Mouse (Mus musculus) cerebellum, adult 11-12 months (tissue): ENCODE results near the gene Ubac2.

Source experiments
- DNase-seq: peaks from one replicate; pipeline ENCODE4 v3.0.0; 2022

The Ubac2 gene

DNA sequence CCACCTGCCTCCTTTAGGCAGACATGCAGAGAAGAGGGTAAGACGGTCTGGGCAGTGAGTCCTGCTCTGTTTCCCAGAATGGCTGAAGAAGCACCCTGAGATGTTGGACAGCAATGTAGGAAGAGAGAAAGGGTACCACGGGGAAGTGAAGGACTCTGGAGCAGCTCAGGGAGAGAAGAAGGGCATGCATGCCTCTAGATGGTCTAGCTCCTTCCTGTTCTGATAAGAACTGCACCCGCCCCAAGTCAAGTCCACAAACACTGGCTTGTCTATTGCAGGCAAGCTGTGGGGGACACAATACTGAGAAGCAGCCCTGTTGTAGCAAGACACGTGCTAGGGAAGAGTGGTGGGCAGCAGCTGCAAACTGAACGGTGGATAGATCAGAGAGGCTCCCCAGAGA, 133.8 kb downstream of the Ubac2 start:
- DNase-seq: no peak

DNA sequence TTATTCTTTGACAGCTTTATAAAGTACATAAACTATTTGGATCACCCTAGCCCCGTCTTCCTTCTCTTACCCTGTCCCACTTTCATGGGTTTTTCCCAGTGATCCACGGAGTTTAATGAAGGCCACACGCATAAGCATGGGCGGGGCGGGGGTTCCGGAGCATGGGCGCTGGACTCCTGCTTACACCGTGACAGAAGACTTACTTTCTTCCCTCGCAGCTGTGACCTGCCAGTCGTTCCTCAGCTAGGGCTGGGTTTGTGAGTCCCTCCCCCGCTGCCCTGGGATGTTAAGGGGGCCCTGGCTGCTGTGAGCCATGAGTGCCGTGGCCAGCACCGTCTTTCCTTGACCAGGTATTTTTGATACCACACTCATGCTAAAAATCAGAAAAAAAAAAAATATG, 134.4 kb downstream of the Ubac2 start:
- no peak for DNase-seq

DNA sequence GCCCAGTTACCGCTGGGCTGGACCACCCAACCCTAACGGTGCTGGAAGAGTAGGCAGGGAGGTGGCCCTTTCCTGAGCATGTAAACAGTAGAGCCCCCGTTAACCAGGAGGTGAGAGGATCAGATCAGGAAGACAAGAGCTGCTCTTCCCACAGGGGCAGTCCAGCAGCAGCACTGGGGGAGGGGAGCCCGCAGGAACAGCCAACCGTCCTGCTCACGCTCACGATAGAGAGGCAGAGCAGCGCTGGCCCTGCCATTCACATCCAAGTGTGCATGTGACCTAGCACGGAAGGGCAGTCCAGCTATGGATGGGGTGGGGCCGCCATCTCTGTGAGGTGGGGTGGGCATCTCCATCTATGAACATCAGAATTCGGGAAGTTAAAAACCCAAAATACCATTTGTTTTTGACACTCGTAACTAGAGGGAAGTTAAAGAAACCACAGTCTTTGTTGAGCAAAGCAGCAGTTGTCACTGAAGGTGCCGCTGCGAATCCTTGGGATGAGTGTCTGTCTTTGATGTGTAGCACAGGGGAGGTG, 135.1 kb downstream of the Ubac2 start:
- no peak for DNase-seq

DNA sequence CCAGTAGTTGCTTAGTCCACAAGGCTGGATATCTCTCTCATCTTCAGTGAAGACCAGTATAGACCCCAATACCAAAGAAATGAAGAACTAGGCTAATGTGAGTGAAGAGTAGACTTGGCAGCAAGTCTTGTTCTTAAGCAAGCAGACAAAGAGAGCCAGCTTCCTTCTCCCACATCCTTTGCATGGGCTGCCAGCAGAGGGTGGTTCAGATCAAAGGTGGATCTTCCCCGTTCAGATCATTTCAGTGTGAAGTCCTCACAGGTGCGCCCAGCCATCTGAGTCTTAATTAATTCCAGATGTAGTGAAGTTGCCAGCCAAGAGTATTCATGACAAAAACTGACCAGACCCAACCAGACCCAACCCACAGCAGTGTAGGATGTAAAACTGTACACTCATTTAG, 139.5 kb downstream of the Ubac2 start:
- no peak for DNase-seq

DNA sequence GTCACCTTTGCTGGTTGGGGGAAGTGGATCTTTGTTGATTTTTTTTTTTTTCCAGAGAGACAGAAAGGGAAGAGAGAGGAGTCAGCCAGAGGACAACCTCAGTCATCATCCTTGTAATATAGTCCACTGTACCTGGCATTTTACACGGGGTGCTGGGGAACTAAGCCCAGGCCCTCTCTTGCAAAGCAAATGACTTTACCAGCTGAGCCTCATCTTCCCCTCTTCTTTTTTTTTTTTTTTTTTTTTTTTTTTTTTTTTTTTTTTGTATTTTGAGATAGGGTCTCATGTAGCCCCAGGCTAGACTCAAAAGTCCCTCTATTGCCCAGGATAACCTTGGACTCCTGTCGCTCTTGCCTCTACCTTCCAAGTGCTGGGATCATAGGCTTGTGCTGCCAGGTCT, 141.0 kb downstream of the Ubac2 start:
- DNase-seq: no peak

DNA sequence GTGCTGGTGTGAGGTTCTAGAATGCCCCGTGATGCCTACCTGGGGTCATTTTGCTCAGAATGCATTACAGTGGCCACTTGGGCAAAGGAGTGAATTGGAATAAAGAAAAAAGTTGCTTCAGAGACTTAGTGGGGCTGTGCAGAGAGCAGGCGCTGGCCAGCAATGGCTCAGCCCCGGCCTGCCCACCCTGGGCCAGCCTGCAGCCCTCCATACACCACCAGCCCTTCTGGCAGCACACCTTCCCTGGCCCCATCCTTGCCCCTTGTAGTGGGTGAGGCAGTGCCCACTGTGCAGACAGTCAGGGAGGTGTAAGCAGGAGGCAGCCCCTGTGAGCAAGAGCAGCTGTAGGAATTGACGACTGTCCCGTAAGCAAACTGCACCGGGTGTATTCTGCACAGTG, 142.1 kb downstream of the Ubac2 start:
- DNase-seq: no peak

DNA sequence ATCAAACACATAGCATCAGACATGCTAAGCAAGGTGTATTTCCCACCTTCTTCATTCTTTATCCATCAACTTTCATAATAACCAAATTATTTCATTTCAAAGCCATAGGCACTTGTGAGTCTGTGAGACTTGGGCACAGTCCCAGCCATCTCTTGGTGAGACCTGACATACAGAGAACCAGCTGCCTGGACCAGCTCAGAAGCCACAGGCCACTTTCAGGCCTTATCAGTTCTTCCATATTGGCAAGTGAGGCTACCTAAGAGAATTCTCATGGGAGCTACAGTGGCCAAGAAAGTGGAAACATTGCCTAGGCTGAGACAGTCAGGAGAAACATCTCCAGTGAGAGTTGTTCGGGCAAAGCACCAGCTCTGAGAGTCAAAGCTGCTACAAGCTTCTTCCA, 144.6 kb downstream of the Ubac2 start:
- DNase-seq: no peak

DNA sequence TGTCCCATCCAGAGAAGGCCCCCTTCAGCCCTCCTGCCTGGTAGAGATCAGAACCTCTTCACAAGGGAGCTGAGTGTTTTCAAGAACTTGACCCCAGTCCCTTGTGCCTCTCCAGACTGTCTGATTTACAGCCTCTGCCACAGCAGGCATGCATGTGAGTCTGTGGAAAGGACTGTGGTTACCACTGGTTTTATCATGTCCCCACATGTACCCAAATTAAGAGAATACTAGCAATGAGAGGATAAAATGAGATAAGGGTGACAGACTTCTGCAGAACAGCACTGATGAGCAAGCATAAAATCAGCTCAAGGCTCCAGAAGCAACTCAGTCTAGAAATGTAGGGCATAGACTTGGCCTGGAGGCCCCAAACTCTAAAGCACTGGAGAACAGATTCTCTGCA, 145.5 kb downstream of the Ubac2 start:
- no peak for DNase-seq

DNA sequence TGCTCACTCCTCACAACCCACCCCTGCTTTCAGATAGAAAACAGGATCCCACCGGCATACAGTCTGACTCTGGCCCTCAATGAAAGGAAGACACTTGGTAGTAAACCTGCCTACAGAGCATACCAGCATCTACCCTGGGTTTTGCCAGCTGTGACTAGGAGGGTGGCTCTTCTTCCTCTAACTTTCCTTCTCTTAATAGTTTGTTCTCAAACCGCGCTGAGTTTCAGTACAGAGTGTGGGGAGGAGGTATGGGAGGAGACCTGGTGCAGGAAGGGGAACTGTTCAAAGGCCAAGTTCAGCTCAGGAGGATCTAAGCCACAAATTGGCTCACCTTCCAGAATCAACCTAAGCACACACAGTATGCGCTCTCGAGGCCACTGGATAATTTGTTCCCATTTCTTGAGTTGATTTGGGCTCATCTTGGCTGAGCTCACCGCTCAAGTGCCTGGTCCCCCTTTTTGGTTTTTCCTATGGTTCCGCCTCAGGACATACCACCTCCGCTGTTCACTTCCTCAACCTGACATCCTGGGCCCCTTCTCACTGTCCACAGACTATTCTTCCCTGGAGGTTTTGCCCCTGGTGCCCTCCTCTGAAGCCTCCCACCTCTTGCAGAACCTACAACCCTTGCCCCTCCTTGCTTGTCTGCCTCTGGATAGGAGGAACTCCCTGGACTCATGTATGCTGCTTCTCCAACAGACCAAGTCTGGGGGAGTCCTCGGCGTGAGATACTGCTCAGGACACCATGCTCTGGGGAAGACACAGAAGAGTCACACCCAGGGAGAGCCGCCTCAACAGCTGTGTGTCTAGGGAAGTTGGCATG, 150.7 kb downstream of the Ubac2 start:
- no peak for DNase-seq

DNA sequence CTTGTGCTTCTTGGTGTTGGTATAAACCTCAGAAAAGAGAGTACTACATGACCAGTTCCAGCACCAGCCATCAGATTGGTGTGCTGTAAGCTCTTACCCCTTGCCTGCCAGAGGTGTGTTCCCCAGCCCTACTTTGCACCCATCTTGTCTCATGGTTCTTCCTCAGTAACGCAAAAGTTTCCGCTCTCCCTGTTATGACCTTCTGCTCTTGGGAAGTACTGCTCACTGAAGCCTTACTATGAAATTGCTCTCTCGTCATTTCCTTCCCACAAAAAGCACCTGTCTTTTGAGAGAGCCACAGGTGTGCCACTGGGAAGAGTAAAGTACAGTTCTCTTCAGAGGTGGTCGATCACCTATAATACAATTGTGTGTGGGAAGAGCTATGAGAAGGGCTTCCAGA, 151.4 kb downstream of the Ubac2 start:
- no peak for DNase-seq

DNA sequence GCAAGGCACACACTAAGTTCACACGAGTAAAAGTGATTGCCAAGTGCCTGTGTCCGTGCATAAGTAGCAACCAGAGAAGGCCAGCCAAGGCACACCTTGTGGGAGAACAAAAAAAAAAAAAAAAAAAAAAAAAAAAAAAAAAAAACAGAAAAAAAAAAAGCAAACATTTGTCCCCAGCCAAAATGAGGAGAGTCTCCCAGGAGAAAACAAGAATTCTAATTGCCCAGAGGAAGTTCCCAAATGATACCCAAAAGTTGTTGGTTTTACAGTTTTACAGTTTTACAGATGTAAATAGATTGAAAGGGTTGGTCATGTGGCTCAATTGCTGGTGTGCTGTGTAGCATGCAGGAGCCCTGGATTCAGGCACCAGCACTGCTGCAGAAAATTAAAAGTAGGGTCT, 153.6 kb downstream of the Ubac2 start:
- no peak for DNase-seq

DNA sequence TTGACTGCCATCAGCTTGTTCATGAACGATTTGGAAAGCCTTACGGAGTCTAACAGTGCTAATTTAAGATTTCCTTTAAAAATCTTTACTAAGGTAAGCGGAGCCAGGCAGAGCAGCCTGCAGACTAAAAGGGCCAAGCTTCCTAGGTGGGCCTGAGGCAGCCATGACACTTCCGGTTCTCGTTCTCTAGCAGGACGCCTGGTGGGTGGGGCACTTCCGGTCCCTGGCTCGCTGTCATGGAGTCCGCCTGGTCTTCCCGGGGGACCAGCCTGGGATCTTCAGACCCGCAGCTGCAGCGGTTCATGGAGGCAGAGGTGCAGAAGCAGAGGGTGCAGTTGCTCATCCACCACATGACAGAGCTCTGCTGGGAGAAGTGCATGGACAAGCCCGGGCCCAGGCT, 156.0 kb downstream of the Ubac2 start, which contains the start of gene Timm8a2:
Gene Timm8a2, plus strand, starts transcription at position 224 of the 400 bp plus-strand sequence.
- DNase-seq: no peak

DNA sequence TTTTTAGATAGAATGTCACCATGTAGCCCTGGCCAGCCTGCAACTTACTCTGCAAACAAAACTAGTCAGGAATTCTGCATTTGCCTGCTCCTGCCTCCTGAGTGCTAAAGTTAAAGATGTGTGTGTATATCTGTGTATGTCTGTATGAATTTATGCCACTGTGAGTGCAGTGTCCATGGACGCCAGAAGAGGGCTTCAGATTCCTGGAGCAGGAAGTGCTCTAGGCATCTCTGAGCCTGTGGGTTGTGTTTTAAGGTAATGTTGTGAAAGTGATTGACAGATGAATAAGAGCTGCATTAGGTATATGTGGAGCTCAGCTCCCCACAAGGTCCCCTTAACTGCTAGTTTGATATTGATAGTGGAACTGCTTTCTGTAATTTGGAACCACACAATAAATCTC, 156.8 kb downstream of the Ubac2 start:
- no peak for DNase-seq

DNA sequence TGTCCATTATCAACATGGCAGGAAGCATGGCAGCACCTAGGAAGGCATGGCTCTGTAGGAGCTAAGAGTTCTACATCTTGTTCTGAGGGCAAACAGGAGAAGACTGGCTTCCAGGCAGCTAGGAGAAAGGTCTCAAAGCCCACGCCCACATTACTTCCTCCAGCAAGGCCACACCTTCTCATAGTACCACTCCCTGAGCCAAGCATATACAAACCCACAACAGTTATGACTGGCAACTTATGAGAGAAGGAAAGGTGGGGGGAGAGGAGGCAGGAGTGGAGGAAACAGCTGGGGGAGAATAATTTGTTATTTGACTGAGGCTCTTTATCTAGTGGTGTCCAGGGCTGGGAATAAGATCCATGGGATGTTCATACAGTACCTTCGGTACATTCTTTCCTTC, 157.4 kb downstream of the Ubac2 start:
- no peak for DNase-seq

DNA sequence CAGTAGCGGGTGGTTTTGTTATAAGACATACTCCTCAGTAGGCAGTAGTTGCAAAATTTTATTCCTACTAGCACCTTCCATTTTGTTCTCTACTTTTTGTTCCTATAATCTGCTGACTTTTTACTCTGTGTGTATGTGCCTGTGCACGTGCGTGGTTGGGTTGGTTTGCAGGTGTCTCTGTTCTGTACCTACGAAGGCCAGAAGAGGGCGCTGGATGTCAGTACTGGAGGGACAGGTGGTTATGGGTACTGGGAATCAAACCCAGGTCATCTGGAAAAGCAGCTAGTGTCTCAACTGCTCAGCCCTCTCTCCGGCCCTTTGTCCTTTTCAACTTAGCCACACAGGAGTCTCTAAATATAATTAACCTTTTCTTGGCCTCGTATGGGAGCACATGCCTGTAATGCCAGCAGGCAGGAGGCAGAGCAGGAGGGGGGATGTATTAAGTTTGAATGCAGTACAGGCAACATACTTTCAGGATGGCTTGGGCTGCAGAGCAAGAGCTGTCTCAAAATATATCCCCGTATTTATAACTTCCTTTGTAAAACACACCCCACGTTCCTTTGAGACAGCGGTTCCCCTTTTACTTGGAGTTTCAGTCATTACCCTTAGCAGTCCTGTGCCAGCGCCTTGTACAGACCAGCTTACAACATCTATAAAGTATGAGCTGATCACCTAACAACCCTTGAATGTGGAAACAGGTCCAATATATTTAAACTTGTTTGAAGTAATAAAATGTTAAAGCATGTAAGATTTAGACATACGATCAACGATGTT, 160.6 kb downstream of the Ubac2 start:
- no peak for DNase-seq

DNA sequence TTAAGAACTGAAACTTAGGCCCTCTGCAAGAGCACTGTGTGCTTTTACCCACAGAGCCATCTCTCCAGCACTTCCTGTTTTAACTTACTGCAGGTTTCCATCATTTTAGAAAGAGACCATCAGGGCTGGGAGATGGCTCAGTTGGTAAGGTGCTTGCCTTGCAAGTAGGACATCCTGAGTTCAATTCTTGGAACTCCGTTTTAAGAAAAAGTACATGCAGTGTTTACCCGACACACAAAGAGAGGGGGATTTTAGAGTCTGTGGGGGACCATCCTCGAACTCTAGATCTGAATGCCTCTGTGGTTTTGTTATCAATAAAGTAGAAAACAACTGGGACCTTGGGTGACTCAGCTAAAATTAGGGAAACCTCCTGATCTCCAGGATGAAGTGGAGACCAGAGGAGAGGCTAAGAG, 163.0 kb downstream of the Ubac2 start:
- DNase-seq: no peak

DNA sequence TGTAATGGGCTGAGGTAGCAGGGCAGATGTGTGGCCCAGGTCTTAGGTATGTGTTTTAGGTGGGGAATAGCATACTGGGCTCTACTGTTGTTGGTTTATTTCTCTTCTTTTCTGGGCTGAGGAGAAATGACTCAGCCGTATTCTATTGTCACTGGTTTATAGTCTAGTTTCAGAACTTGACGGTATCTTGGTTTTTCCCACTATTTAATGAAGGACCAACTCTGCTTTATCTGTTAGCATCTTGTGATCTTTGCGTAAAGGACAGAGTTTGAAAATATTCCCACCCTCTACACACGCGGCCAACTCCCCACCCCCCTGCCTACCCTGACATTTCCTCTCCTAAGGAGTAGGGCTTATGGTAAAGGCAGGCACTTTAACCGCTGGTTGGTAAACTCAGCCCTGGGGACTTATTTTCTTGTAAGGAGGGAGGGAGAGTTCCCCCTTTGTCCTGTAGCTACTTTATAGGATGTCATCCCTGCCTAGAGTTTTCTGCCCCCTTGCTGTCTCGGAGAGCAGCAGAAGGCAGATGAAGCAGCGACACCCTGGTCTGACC, 163.8 kb downstream of the Ubac2 start:
- DNase-seq: no peak

DNA sequence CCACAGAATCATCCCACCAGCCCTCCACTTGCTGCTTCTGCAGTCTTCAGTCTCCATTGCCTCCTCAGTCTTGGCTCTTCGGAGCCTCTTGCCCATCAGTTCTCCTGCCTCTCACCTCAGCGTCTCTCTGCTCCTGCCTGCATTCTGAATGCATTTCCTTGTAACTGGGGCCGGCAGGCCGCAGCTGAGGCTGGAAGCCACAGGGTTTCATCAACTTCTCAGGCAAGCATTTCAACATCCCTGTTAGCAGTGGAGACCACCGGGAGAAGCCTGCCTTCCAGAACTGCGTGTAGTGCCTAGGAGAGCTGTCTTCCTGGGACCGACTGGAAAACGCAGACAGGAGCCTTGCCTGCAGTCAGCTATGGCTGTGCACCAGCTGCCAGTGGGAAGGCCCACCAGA, 169.4 kb downstream of the Ubac2 start:
- no peak for DNase-seq

DNA sequence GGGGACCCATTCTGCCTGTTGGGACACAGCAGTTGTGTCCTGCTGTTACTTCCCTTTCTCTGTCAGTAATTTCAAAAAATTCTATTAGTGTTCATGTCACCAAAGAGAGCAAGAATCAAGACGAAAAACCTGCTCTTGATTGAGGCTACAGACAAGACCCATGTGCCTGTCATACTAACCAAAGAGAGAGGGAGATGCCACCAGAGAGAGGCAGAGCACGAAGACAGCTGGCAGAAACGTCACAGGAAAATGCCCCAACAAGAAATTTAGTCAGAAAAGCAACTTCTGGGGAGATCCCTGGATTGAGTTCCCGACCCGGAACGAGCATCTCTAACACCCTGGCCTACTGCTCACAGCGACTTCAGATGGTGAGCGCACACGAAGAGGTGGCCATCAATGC, 170.4 kb downstream of the Ubac2 start:
- DNase-seq: no peak

DNA sequence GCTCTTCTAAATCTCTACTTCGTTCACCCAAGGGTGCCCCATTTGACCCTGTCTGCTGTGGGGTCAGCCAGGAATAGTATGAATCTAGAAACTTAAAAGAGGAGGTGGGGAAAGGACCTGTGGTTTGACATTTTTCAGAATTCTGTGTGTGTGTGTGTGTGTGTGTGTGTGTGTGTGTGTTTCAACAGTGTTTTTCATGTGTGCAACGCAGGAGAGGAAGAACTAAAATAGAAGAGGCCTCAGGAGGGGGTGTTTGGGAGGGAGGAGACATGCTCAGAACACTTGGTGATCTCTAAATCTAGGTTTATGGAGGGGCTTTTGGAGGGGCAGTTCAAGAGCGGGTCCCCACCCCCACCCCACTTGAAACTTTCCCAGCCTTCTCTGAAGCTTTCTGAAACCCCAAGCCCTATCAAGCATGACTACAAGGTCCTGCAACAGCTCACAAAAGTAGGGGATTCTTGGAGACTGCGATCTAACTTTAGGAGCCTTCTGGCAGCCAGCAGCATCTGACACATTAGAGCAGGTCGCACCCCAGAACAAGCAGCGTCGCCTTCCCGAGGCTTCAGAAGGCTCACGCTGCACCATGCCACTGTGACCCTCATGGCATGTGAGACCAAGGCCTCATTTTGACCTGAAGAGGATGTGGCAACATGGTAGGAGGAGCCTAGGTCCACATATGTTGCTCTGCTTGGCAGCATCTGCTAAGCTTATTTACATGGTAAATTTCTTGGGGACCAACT, 174.6 kb downstream of the Ubac2 start:
- DNase-seq: no peak

DNA sequence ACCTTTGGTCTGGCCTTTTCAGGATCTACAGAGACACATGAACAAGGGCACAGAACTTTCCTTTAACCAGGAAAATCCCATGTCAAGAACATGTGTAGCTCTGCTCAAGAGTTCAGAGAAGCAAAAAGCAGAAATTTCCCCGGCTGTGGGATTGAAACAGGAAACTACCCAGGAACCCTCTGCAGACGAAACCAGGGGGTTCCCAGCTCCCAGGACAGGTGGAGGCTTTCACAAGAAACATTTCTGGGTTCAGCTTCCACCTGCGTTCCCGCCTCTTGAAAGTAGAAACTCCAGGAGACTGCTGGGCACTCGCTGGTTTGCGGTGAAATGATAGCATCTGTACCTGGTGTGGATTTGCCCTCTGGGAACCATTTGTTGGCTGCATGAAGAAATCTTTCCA, 178.5 kb downstream of the Ubac2 start:
- no peak for DNase-seq

DNA sequence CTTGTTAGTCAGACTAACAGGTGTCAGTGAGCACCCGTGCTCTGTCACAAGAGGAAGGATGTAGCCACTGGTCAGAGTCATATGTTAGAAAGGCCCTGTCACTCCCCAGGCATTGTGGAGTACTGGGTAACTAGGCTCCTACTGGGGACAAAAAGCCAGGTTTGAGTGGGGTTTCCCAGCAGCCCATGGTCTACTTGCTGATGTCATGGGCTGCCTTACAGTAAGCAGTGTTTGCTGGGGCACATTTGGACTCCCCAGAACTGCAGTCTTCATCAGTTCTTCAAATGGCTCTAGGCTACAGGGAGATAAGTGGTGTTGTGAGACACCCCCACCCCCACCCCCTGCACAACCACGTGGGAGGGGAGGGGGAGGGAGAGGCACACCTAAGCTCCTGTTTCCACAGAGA, 179.5 kb downstream of the Ubac2 start:
- no peak for DNase-seq

DNA sequence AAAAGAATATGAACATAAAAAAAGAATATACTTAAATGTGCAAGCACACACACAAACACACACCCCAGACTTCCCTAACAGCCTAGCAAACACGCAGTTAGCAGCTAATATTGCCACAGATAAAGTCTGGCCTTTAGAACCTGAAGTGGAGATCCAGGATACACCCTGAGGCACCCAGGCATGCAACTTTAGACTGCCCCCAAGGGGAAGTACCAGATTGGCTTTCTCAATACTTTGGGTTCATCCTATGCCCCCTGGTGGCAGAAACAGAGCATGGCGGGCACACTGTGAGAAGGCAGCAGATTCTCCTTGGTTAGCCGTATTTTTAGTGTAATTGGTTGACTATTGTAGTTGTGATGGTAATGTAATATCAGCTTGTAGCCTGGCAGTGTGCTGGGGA, 182.2 kb downstream of the Ubac2 start:
- peak; percentile 30 for DNase-seq
